Mouse (Mus musculus): ENCODE data around the gene Msmb. TPM values are rescaled to one million over a fixed set of nuclear protein-coding genes. Genes with fewer than 3 reads are reported as not detected.
"Not testable (repeated sequence)": the region's sequence is repeated elsewhere in the genome, so short reads cannot be mapped to it uniquely, and the experiment has no call there.

Gene Msmb
- polyA plus RNA-seq, 1 experiment, result not detected

- 96% methylated on average over 4 of the region's 4 CpGs for WGBS
- Histone ChIP-seq H3K27ac (ENCODE audit: control insufficient read depth, insufficient read depth, low read length) (no peak overlapping the region), H3K4me3 (ENCODE audit: control insufficient read depth, insufficient read depth, low read length) (no peak overlapping the region), H3K36me3 (ENCODE audit: control insufficient read depth, insufficient read depth, low read length) (peaks cover 7% of the 10 kb centered on the region; the same call in 1 of the 2 replicates), H3K4me1 (replicated peaks; ENCODE audit: control insufficient read depth, insufficient read depth, low read length) (no peaks in the 10 kb centered on the region), H3K27me3 (ENCODE audit: control insufficient read depth, insufficient read depth, low read length) (no peaks in the 10 kb centered on the region)
- no peak for DNase-seq
- TF ChIP-seq CTCF (IDR thresholded peaks at IDR 0.05; ENCODE audit: borderline replicate concordance, control insufficient read depth, extremely low read depth, insufficient read depth, low read length, poor library complexity) (no peak), POLR2A (IDR thresholded peaks at IDR 0.05; ENCODE audit: control insufficient read depth, extremely low read depth, insufficient read depth, low read length, poor library complexity) (no peak)
Measured at GRCm38 (mm10) chr14:32103556-32103955, 38.3 kb upstream of the Msmb start.

- Histone ChIP-seq H3K36me3 (ENCODE audit: control insufficient read depth, insufficient read depth, low read length) (0 out of 2 replicates have a peak, but pooled peaks cover 4% of the 10 kb centered on the region), H3K27ac (ENCODE audit: control insufficient read depth, insufficient read depth, low read length) (no peak overlapping the region), H3K4me3 (ENCODE audit: control insufficient read depth, insufficient read depth, low read length) (no peak overlapping the region), H3K4me1 (replicated peaks; ENCODE audit: control insufficient read depth, insufficient read depth, low read length) (no peaks in the 10 kb centered on the region), H3K27me3 (ENCODE audit: control insufficient read depth, insufficient read depth, low read length) (no peaks in the 10 kb centered on the region)
- no peak for TF ChIP-seq CTCF (IDR thresholded peaks at IDR 0.05; ENCODE audit: borderline replicate concordance, control insufficient read depth, extremely low read depth, insufficient read depth, low read length, poor library complexity)
- no peak for TF ChIP-seq POLR2A (IDR thresholded peaks at IDR 0.05; ENCODE audit: control insufficient read depth, extremely low read depth, insufficient read depth, low read length, poor library complexity)
- 88% methylated on average over 7 of the region's 7 CpGs for WGBS
- no peak for DNase-seq
Measured at GRCm38 (mm10) chr14:32105663-32106062, 36.2 kb upstream of the Msmb start.

DNA sequence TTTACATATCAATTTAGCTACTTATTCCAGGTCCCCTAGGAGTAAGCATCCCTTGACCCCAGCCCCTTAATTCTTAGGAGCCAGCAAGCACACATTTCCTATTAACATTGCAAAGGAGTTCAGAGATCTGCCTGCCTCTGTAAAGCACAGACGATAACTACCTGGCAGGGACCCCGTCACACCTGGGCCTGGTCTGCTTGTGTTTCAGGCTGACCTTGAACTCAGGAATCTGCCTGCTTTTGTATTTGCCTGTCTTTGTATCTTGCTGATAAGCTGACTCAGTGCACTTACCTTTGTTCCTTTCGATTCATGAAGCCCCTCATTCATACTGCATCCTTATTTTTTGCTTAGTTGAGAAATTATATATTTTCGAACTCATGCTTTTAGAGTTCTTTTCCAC, 34.9 kb upstream of the Msmb start:
- Histone ChIP-seq H3K4me3 (ENCODE audit: control insufficient read depth, insufficient read depth, low read length) (no peak overlapping the region), H3K27ac (ENCODE audit: control insufficient read depth, insufficient read depth, low read length) (no peak overlapping the region), H3K4me1 (replicated peaks; ENCODE audit: control insufficient read depth, insufficient read depth, low read length) (no peaks in the 10 kb centered on the region), H3K27me3 (ENCODE audit: control insufficient read depth, insufficient read depth, low read length) (no peaks in the 10 kb centered on the region), H3K36me3 (ENCODE audit: control insufficient read depth, insufficient read depth, low read length) (0 out of 2 replicates have a peak, but pooled peaks cover 4% of the 10 kb centered on the region)
- 95% methylated on average over 4 of the region's 4 CpGs for WGBS
- DNase-seq, result no peak
- no peak for TF ChIP-seq POLR2A (IDR thresholded peaks at IDR 0.05; ENCODE audit: control insufficient read depth, extremely low read depth, insufficient read depth, low read length, poor library complexity)
- no peak for TF ChIP-seq CTCF (IDR thresholded peaks at IDR 0.05; ENCODE audit: borderline replicate concordance, control insufficient read depth, extremely low read depth, insufficient read depth, low read length, poor library complexity)

- DNase-seq; H3K36me3 ChIP-seq (ENCODE audit: control insufficient read depth, insufficient read depth, low read length); H3K27ac ChIP-seq (ENCODE audit: control insufficient read depth, insufficient read depth, low read length); H3K27me3 ChIP-seq (ENCODE audit: control insufficient read depth, insufficient read depth, low read length); H3K4me3 ChIP-seq (ENCODE audit: control insufficient read depth, insufficient read depth, low read length); H3K4me1 ChIP-seq (replicated peaks; ENCODE audit: control insufficient read depth, insufficient read depth, low read length): not testable (repeated sequence)
- WGBS, result 93% methylated on average over 10 of the region's 10 CpGs
Measured at GRCm38 (mm10) chr14:32112124-32112523, 29.7 kb upstream of the Msmb start.

GRCm38 (mm10) chr14:32120940-32121919, 20.6 kb upstream of the Msmb start:
- DNase-seq, result no peak
- no peaks in the 10 kb centered on the region for H3K36me3 ChIP-seq (ENCODE audit: control insufficient read depth, insufficient read depth, low read length)
- TF ChIP-seq POLR2A (IDR thresholded peaks at IDR 0.05; ENCODE audit: control insufficient read depth, extremely low read depth, insufficient read depth, low read length, poor library complexity) (no peak), CTCF (IDR thresholded peaks at IDR 0.05; ENCODE audit: borderline replicate concordance, control insufficient read depth, extremely low read depth, insufficient read depth, low read length, poor library complexity) (no peak)
- H3K27me3 ChIP-seq (ENCODE audit: control insufficient read depth, insufficient read depth, low read length), result no peaks in the 10 kb centered on the region
- H3K4me3 ChIP-seq (ENCODE audit: control insufficient read depth, insufficient read depth, low read length), result no peak overlapping the region
- no peaks in the 10 kb centered on the region for H3K4me1 ChIP-seq (replicated peaks; ENCODE audit: control insufficient read depth, insufficient read depth, low read length)
- WGBS, result 84% methylated on average over 11 of the region's 11 CpGs
- H3K27ac ChIP-seq (ENCODE audit: control insufficient read depth, insufficient read depth, low read length), result no peak overlapping the region

DNA sequence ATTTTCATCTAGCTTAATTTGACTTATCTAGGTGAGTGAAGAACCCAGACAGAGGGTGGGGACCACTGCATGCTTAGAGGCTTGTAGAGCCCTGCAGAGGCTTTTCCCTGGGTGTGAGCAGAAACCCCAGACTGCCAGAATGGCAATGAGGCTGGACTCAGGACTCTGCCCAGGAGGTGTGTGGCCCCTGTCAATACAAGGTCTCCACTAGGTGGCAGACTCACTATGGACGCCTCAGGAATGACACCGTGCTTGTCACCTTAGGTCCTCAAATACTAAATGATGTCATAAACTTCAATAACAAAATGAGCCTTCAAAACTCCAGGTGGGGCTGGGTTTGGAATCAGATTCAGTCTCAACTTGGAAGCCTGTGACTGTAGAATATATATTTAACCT, 19.9 kb upstream of the Msmb start:
- Histone ChIP-seq H3K36me3 (ENCODE audit: control insufficient read depth, insufficient read depth, low read length) (no peaks in the 10 kb centered on the region), H3K27ac (ENCODE audit: control insufficient read depth, insufficient read depth, low read length) (no peak overlapping the region), H3K4me3 (ENCODE audit: control insufficient read depth, insufficient read depth, low read length) (no peak overlapping the region), H3K27me3 (ENCODE audit: control insufficient read depth, insufficient read depth, low read length) (no peaks in the 10 kb centered on the region), H3K4me1 (replicated peaks; ENCODE audit: control insufficient read depth, insufficient read depth, low read length) (no peaks in the 10 kb centered on the region)
- TF ChIP-seq CTCF (IDR thresholded peaks at IDR 0.05; ENCODE audit: borderline replicate concordance, control insufficient read depth, extremely low read depth, insufficient read depth, low read length, poor library complexity) (peak; percentile 47; the same call in 1 of the 2 replicates), POLR2A (IDR thresholded peaks at IDR 0.05; ENCODE audit: control insufficient read depth, extremely low read depth, insufficient read depth, low read length, poor library complexity) (no peak)
- 9% methylated on average over 2 of the region's 2 CpGs for WGBS
- DNase-seq, result peak; percentile 40

All from thymus, adult 2 months (tissue).